Mouse (Mus musculus) adrenal gland, postnatal 25 days (tissue): Measurements from ENCODE around the gene Cox6b1. TPM values are rescaled to one million over a fixed set of nuclear protein-coding genes. Genes with fewer than 3 reads are reported as not detected.

Experiments used
- DNase-seq: peaks from one replicate; pipeline ENCODE4 v3.0.0; 2021; ENCODE audit warnings: mixed read lengths
- long read RNA-seq: library from polyadenylated mRNA; stranded (forward); transcript quantifications from one replicate; pipeline ENCODE4 v2.0.0, GENCODE M21; 2021
- total RNA-seq: library from RNA; stranded (reverse); gene quantifications from 2 replicates; pipeline ENCODE4 v1.2.3, GENCODE M21; 2021

Cox6b1 gene
- total RNA-seq: 1,003 and 1,219 TPM in 2 replicates
- long read RNA-seq, transcript Cox6b1-201 (4 exons, 618 nt): major isoform, 508 of 573 reads
- long read RNA-seq, partial matches to known transcripts: 58 of 573 reads
- long read RNA-seq, other reads (novel, unspliced or antisense): 4 of 573 reads

- DNase-seq: peak; percentile 86
Observed at GRCm38 (mm10) chr7:30625530-30626384, at the start of gene Cox6b1. Gene Cox6b1 (minus strand): TSS chr7:30626151.

- no peak for DNase-seq
Observed at GRCm38 (mm10) chr7:30671480-30671879, 45.5 kb upstream of the Cox6b1 start, which contains the start of gene Pmis2. Gene Pmis2 (minus strand): TSS chr7:30671605.

DNA sequence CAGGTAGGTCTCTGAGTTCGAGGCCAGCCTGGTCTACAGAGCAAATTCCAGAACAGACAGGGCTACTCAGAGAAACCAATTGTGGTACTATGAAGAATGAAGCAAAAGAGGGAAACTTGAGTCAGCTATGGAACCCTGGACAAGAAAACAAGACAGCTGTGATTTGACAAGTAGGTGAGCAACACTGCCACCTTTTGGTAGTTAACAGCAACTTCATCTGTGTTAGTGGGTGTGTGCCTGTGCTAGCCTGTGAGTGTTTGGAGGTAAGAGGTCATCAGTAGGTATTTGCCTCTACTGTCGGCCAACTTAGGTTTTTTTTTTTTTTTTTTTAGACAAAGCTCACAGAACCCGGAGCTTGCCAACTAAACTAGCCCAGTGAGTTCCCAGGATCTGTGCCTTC, 43.3 kb upstream of the Cox6b1 start:
- DNase-seq: no peak

DNA sequence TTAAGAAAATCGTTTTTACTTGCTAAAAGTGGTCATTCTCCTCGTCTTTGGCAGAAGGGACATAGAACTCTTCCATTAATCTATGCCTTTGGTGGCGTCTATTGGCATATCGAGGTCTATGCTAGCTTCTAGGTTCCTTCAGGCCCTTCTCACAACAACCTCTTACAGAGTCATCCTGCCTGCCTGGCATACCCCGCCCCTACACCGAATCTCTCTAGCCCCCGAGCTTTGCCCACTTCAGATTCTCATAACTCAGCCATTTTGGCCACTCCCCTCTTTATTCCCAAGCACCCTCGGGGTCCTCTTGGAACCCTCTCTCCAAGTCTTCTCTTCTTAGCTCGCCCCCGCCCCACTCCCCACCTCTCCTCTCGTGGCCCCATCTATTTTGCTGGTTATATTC, 39.4 kb upstream of the Cox6b1 start:
- no peak for DNase-seq

GRCm38 (mm10) chr7:30664529-30665200, 38.7 kb upstream of the Cox6b1 start, which contains the start of gene Haus5:
Gene Haus5 (minus strand): TSS chr7:30664994.
- peak; percentile 86 for DNase-seq

- DNase-seq: peak; percentile 96
Observed at GRCm38 (mm10) chr7:30649591-30650540, 23.9 kb upstream of the Cox6b1 start, which contains the start of gene Rbm42. Gene Rbm42 (minus strand): TSS chr7:30650317.

DNA sequence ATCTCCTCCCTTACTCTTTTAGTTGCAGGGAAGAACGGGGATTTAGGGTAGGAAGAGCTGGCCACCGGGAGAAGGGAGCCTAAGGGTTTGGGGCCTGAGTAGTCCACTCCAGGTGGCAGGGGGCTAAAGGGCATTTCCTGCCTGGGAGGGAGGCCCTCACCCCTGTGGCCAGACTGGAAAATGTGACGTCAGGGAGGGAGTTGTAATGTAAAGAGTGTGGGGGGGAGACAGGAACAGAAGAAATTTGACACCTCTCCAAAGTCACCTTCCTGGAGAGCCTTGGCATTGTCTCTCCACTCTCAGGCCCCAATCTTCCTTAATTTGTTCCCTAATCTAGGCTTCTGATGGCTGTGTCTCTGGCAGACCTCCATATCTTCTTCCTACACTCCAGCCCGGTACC, 13.1 kb upstream of the Cox6b1 start:
- no peak for DNase-seq

DNA sequence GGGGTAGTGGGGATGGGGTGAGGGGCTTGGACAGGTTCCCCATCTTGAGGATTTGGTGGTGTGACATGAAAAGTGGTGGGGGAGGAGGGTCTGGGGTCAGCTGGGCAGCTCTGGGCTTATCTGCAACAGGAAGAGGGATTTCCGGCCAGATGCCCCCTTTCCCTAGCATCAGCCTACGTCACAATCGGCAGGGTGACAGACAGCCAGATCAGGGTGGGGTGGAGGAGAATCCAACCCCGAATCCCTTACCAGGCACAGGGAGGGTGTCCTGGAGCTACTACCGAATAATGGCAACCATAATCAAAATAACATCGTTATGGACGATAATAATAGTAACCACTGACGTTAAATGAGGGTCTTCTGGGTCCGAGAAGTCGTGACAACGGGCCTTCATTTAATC, 10.4 kb upstream of the Cox6b1 start:
- DNase-seq: no peak

DNA sequence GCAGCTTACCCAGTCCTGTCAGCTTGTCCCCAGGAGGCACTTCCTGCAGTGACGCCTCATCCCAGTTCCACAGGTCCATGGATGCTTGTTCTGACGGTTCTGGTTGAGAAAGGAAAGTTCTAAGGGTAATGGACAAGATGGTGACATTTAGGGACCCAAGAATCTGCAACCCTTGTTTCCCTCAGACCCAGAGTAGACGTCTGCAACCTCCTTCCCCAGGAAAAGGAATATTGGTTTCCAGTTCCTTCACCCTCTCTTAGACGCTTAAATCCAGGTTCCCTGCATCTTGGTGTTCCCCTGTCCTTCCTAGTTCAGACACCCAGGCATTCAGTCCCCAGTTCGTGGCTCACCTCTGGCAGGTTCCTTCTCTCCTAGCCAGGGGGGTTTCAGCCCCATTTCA, 9.8 kb upstream of the Cox6b1 start, which contains the start of gene Etv2:
Etv2 (minus strand) TSS at position 101 of the 400 bp plus-strand sequence.
- no peak for DNase-seq

- DNase-seq: peak; percentile 58
Observed at GRCm38 (mm10) chr7:30634621-30635020, 8.7 kb upstream of the Cox6b1 start.

DNA sequence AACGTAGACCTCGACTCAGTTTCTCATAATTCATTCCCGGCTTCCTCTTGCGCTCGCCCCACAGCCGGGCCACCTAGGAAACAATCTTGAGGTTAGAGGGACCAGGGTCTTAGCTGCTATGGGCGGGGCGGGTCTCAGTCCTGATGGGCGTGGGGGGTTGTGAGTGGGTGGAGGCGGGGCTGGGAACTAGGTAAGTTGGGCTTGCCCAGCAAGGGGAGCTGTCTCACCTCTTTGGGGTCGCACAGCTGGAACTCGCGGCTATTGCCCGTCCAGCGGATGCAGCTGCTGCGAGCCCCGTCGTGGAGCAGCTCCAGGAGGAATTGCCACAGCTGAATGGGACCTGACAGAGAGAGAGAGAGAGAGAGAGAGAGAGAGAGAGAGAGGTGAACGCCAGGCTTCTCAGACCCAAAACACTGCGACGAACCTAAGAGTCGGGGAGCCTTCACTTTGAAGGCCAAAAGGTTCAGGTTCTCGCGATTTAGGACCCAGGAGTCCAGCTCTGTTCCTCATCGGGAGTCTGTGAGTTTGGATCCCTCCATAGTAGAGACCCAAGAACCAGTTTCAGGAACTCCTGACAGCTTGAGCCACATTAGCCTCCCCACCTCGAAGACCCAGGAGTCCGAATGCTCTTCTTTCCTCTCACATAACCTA, 7.9 kb upstream of the Cox6b1 start:
- no peak for DNase-seq

GRCm38 (mm10) chr7:30629013-30629412, 3.1 kb upstream of the Cox6b1 start:
- DNase-seq: no peak

DNA sequence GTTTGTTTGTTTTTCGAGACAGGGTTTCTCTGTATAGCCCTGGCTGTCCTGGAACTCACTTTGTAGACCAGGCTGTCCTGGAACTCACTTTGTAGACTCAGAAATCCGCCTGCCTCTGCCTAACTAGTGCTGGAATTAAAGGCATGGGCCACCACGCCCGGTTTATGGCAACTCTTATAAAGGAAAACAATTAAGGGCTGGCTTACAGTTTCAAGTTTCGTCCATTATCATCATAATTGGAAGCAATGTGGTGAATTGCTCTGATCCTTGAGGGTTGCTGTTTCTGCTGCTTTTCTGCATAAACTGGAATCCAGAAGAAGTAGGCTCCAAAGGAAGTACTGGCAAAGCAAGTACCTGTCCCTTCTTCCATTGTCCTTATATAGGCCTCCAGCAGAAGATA, 696 bp upstream of the Cox6b1 start:
- DNase-seq: no peak

- peak; percentile 23 for DNase-seq
Observed at GRCm38 (mm10) chr7:30619202-30619601, 6.7 kb downstream of the Cox6b1 start.

DNA sequence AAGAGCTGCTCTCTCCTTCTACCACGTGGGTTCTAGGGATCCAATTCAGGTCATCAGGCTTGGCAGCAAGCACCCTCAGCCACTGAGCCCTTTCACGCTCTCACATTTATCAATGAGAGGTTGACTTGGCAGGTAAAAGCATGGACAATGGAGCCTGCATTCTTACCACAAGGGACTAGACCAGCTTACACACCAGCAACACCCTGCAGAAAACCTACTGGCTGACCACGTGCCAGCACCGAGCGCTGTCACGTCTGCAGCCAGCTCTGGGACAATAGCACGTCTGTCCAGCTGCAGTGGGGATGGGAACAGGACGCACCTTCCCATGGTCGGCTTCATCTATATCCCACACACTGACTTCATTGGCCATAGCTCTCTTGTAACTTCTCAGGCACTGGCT, 7.3 kb downstream of the Cox6b1 start:
- DNase-seq: no peak

- no peak for DNase-seq
Observed at GRCm38 (mm10) chr7:30615049-30615760, 10.7 kb downstream of the Cox6b1 start.

DNA sequence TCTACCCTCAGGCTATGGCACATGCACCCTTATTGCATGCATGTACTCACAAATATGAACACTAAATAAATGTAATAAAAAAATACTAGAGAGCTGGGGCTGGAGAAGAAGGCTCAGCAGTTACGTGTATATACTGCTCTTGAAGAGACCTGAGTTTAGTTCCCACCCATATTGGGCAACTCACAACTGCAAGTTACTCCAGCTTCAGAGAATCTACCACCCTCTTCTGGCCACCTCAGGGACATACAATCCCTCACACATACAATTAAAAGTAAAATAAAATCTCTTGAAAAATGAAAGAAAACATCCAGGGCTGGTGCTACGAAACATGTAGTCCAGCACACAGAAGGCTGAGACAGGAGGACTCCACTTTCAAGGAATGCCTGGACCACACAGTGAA, 11.5 kb downstream of the Cox6b1 start:
- no peak for DNase-seq

GRCm38 (mm10) chr7:30613529-30614112, 12.3 kb downstream of the Cox6b1 start:
- peak; percentile 65 for DNase-seq

GRCm38 (mm10) chr7:30612654-30613402, 13.1 kb downstream of the Cox6b1 start, which contains the start of gene Upk1a:
Gene Upk1a (minus strand): TSS chr7:30612847.
- DNase-seq: no peak
